Mouse (Mus musculus) large intestine, adult 2 months (tissue): Measurements from ENCODE around the gene Ttll10. TPM values are rescaled to one million over a fixed set of nuclear protein-coding genes. Genes with fewer than 3 reads are reported as not detected.

Experiments used
- DNase-seq: peaks from one replicate; pipeline ENCODE4 v3.0.0-alpha.2; 2012; ENCODE audit warnings: low read depth, low spot score
- WGBS: fragments of 180-500 bp; shearing (Covaris S2); methylation state at CpG from one replicate; pipeline ENCODE4 v1.1.7; 2018; 5-methylcytosine and 5-hydroxymethylcytosine counted together
- polyA plus RNA-seq: library from polyadenylated mRNA; depleted of rRNA; stranded (reverse); fragments of >200 nt; gene quantifications from 2 replicates; pipeline ENCODE4 v1.2.3, GENCODE M21; 2012; rRNA removed

Gene Ttll10
- 6.6 and 9.2 TPM in 2 replicates for polyA plus RNA-seq

- 15% methylated on average over 5 of the region's 5 CpGs for WGBS
- DNase-seq = no peak
Measured at GRCm38 (mm10) chr4:156059261-156059660, at the start of gene Ttll10. Gene Ttll10 (minus strand): TSS chr4:156059414.

- DNase-seq = no peak
- 35% methylated on average over 4 of the region's 4 CpGs for WGBS
Measured at GRCm38 (mm10) chr4:156103342-156103741, 44.1 kb upstream of the Ttll10 start.

- DNase-seq = no peak
- 25% methylated on average over 3 of the region's 3 CpGs for WGBS
Measured at GRCm38 (mm10) chr4:156101481-156101903, 42.3 kb upstream of the Ttll10 start.

- DNase-seq = no peak
- WGBS = 24% methylated on average over 5 of the region's 5 CpGs
Measured at GRCm38 (mm10) chr4:156100501-156100900, 41.3 kb upstream of the Ttll10 start.

GRCm38 (mm10) chr4:156099427-156099826, 40.2 kb upstream of the Ttll10 start:
- no peak for DNase-seq
- WGBS = 80% methylated on average over 6 of the region's 6 CpGs

- WGBS = 40% methylated on average over 9 of the region's 9 CpGs
- no peak for DNase-seq
Measured at GRCm38 (mm10) chr4:156097770-156098366, 38.7 kb upstream of the Ttll10 start.

GRCm38 (mm10) chr4:156096191-156096590, 37.0 kb upstream of the Ttll10 start:
- no peak for DNase-seq
- WGBS = 77% methylated on average over 1 of the region's 1 CpGs

GRCm38 (mm10) chr4:156093758-156094157, 34.5 kb upstream of the Ttll10 start:
- DNase-seq = no peak
- 30% methylated on average over 5 of the region's 5 CpGs for WGBS

- no peak for DNase-seq
- WGBS = 59% methylated on average over 1 of the region's 1 CpGs
Measured at GRCm38 (mm10) chr4:156092765-156093164, 33.6 kb upstream of the Ttll10 start.

- WGBS = 58% methylated on average over 1 of the region's 1 CpGs
Measured at GRCm38 (mm10) chr4:156091236-156091635, 32.0 kb upstream of the Ttll10 start.

GRCm38 (mm10) chr4:156087398-156088087, 28.3 kb upstream of the Ttll10 start:
- WGBS = 7% methylated on average over 5 of the region's 5 CpGs

More at GRCm38 (mm10) chr4:156091236-156091635, 32.0 kb upstream of the Ttll10 start:
- no peak for DNase-seq

GRCm38 (mm10) chr4:156085256-156085655, 26.0 kb upstream of the Ttll10 start:
- DNase-seq = no peak
- 82% methylated on average over 8 of the region's 8 CpGs for WGBS

More at GRCm38 (mm10) chr4:156087398-156088087, 28.3 kb upstream of the Ttll10 start:
- no peak for DNase-seq

GRCm38 (mm10) chr4:156084096-156084879, 25.1 kb upstream of the Ttll10 start:
- DNase-seq = no peak
- WGBS = 66% methylated on average over 9 of the region's 9 CpGs

GRCm38 (mm10) chr4:156083348-156083747, 24.1 kb upstream of the Ttll10 start:
- WGBS = 52% methylated on average over 5 of the region's 5 CpGs
- no peak for DNase-seq

GRCm38 (mm10) chr4:156082621-156083234, 23.5 kb upstream of the Ttll10 start:
- 61% methylated on average over 4 of the region's 4 CpGs for WGBS
- DNase-seq = no peak

GRCm38 (mm10) chr4:156077499-156078301, 18.5 kb upstream of the Ttll10 start:
- 2% methylated on average over 58 of the region's 58 CpGs for WGBS
- no peak for DNase-seq

- no peak for DNase-seq
- WGBS = 3% methylated on average over 8 of the region's 8 CpGs
Measured at GRCm38 (mm10) chr4:156076911-156077382, 17.7 kb upstream of the Ttll10 start.

- DNase-seq = no peak
- WGBS = 79% methylated on average over 2 of the region's 2 CpGs
Measured at GRCm38 (mm10) chr4:156070716-156071115, 11.5 kb upstream of the Ttll10 start.

GRCm38 (mm10) chr4:156070276-156070675, 11.1 kb upstream of the Ttll10 start:
- no peak for DNase-seq
- WGBS = 88% methylated on average over 6 of the region's 6 CpGs
